Mouse (Mus musculus): ENCODE data around the gene Ptprt. TPM values are rescaled to one million over a fixed set of nuclear protein-coding genes. Genes with fewer than 3 reads are reported as not detected.

The Ptprt gene
- polyA plus RNA-seq, 1 experiment from 2014 or later, result 0.48 TPM

- WGBS (ENCODE audit: insufficient replicate concordance), result 58% methylated on average over 9 of the region's 9 CpGs
- Histone ChIP-seq H3K4me2 (no peak overlapping the region), H3K9me3 (replicated peaks) (no peaks in the 10 kb centered on the region), H3K27me3 (no peaks in the 10 kb centered on the region), H3K4me3 (replicated peaks) (no peak overlapping the region), H3K4me1 (replicated peaks) (no peaks in the 10 kb centered on the region), H3K9ac (no peak overlapping the region), H3K36me3 (replicated peaks) (no peaks in the 10 kb centered on the region), H3K27ac (replicated peaks) (no peak overlapping the region)
- ATAC-seq (ENCODE audit: insufficient read depth), result no peak
Measured at GRCm38 (mm10) chr2:161808086-161808801, 852.7 kb downstream of the Ptprt start.

GRCm38 (mm10) chr2:161806287-161807007 lies 854.5 kb downstream of the Ptprt start:
- Histone ChIP-seq H3K27ac (replicated peaks) (no peak overlapping the region), H3K4me2 (no peak overlapping the region), H3K36me3 (replicated peaks) (no peaks in the 10 kb centered on the region), H3K9ac (no peak overlapping the region), H3K9me3 (replicated peaks) (no peaks in the 10 kb centered on the region), H3K4me3 (replicated peaks) (no peak overlapping the region), H3K4me1 (replicated peaks) (no peaks in the 10 kb centered on the region), H3K27me3 (no peaks in the 10 kb centered on the region)
- 52% methylated on average over 8 of the region's 8 CpGs for WGBS (ENCODE audit: insufficient replicate concordance)
- no peak for ATAC-seq (ENCODE audit: insufficient read depth)

GRCm38 (mm10) chr2:161799946-161800345 lies 861.0 kb downstream of the Ptprt start:
- H3K4me2 ChIP-seq, result no peak overlapping the region
- no peak overlapping the region for H3K9ac ChIP-seq
- no peaks in the 10 kb centered on the region for H3K27me3 ChIP-seq
- no peak for ATAC-seq (ENCODE audit: insufficient read depth)
- H3K27ac ChIP-seq (replicated peaks), result no peak overlapping the region
- H3K36me3 ChIP-seq (replicated peaks), result no peaks in the 10 kb centered on the region
- WGBS (ENCODE audit: insufficient replicate concordance), result 67% methylated on average over 6 of the region's 6 CpGs
- no peaks in the 10 kb centered on the region for H3K4me1 ChIP-seq (replicated peaks)
- H3K4me3 ChIP-seq (replicated peaks), result no peak overlapping the region
- H3K9me3 ChIP-seq (replicated peaks), result no peaks in the 10 kb centered on the region

- 55% methylated on average over 2 of the region's 2 CpGs for WGBS (ENCODE audit: insufficient replicate concordance)
- no peaks in the 10 kb centered on the region for H3K4me1 ChIP-seq (replicated peaks)
- ATAC-seq (ENCODE audit: insufficient read depth), result no peak
Measured at GRCm38 (mm10) chr2:161767528-161767927, 893.4 kb downstream of the Ptprt start.

GRCm38 (mm10) chr2:161713024-161713423 lies 947.9 kb downstream of the Ptprt start:
- ATAC-seq (ENCODE audit: insufficient read depth), result no peak
- Histone ChIP-seq H3K9me3 (replicated peaks) (no peaks in the 10 kb centered on the region), H3K4me2 (no peak overlapping the region), H3K4me1 (replicated peaks) (no peaks in the 10 kb centered on the region), H3K4me3 (replicated peaks) (no peak overlapping the region), H3K27ac (replicated peaks) (no peak overlapping the region), H3K27me3 (no peaks in the 10 kb centered on the region), H3K36me3 (replicated peaks) (no peaks in the 10 kb centered on the region), H3K9ac (no peak overlapping the region)
- 16% methylated on average over 4 of the region's 4 CpGs for WGBS (ENCODE audit: insufficient replicate concordance)

More at GRCm38 (mm10) chr2:161767528-161767927, 893.4 kb downstream of the Ptprt start:
- Histone ChIP-seq H3K4me2 (no peak overlapping the region), H3K4me3 (replicated peaks) (no peak overlapping the region), H3K36me3 (replicated peaks) (no peaks in the 10 kb centered on the region), H3K9me3 (replicated peaks) (no peaks in the 10 kb centered on the region), H3K27me3 (no peaks in the 10 kb centered on the region), H3K27ac (replicated peaks) (no peak overlapping the region), H3K9ac (no peak overlapping the region)

- Histone ChIP-seq H3K4me2 (no peak overlapping the region), H3K4me3 (replicated peaks) (no peak overlapping the region), H3K9me3 (replicated peaks) (no peaks in the 10 kb centered on the region), H3K9ac (no peak overlapping the region), H3K27ac (replicated peaks) (no peak overlapping the region), H3K36me3 (replicated peaks) (no peaks in the 10 kb centered on the region), H3K27me3 (no peaks in the 10 kb centered on the region), H3K4me1 (replicated peaks) (no peaks in the 10 kb centered on the region)
- 70% methylated on average over 5 of the region's 5 CpGs for WGBS (ENCODE audit: insufficient replicate concordance)
- ATAC-seq (ENCODE audit: insufficient read depth), result no peak
Measured at GRCm38 (mm10) chr2:161709316-161709715, 951.6 kb downstream of the Ptprt start.

- Histone ChIP-seq H3K4me2 (no peak overlapping the region), H3K9me3 (replicated peaks) (no peaks in the 10 kb centered on the region), H3K9ac (no peak overlapping the region), H3K27ac (replicated peaks) (no peak overlapping the region), H3K36me3 (replicated peaks) (no peaks in the 10 kb centered on the region), H3K27me3 (no peaks in the 10 kb centered on the region), H3K4me3 (replicated peaks) (no peak overlapping the region), H3K4me1 (replicated peaks) (no peaks in the 10 kb centered on the region)
- no peak for ATAC-seq (ENCODE audit: insufficient read depth)
- WGBS (ENCODE audit: insufficient replicate concordance), result 67% methylated on average over 7 of the region's 7 CpGs
Measured at GRCm38 (mm10) chr2:161706386-161706915, 954.5 kb downstream of the Ptprt start.

- Histone ChIP-seq H3K4me2 (no peak overlapping the region), H3K9me3 (replicated peaks) (no peaks in the 10 kb centered on the region), H3K27ac (replicated peaks) (no peak overlapping the region), H3K4me1 (replicated peaks) (no peaks in the 10 kb centered on the region), H3K36me3 (replicated peaks) (no peaks in the 10 kb centered on the region), H3K27me3 (no peaks in the 10 kb centered on the region), H3K4me3 (replicated peaks) (no peak overlapping the region), H3K9ac (no peak overlapping the region)
- no peak for ATAC-seq (ENCODE audit: insufficient read depth)
- 45% methylated on average over 8 of the region's 8 CpGs for WGBS (ENCODE audit: insufficient replicate concordance)
Measured at GRCm38 (mm10) chr2:161704811-161705210, 956.1 kb downstream of the Ptprt start.

- no peak for ATAC-seq (ENCODE audit: insufficient read depth)
- H3K4me2 ChIP-seq, result no peak overlapping the region
- H3K36me3 ChIP-seq (replicated peaks), result no peaks in the 10 kb centered on the region
- H3K27ac ChIP-seq (replicated peaks), result no peak overlapping the region
- 45% methylated on average over 9 of the region's 9 CpGs for WGBS (ENCODE audit: insufficient replicate concordance)
- H3K27me3 ChIP-seq, result no peaks in the 10 kb centered on the region
- no peak overlapping the region for H3K4me3 ChIP-seq (replicated peaks)
- H3K9ac ChIP-seq, result no peak overlapping the region
- H3K4me1 ChIP-seq (replicated peaks), result no peaks in the 10 kb centered on the region
- H3K9me3 ChIP-seq (replicated peaks), result no peaks in the 10 kb centered on the region
Measured at GRCm38 (mm10) chr2:161704410-161704809, 956.5 kb downstream of the Ptprt start.

GRCm38 (mm10) chr2:161695819-161696218 lies 965.1 kb downstream of the Ptprt start:
- Histone ChIP-seq H3K4me3 (replicated peaks) (no peak overlapping the region), H3K27me3 (no peaks in the 10 kb centered on the region), H3K9me3 (replicated peaks) (no peaks in the 10 kb centered on the region), H3K27ac (replicated peaks) (no peak overlapping the region), H3K4me1 (replicated peaks) (no peaks in the 10 kb centered on the region), H3K9ac (no peak overlapping the region), H3K36me3 (replicated peaks) (no peaks in the 10 kb centered on the region), H3K4me2 (no peak overlapping the region)
- no peak for ATAC-seq (ENCODE audit: insufficient read depth)
- 28% methylated on average over 8 of the region's 8 CpGs for WGBS (ENCODE audit: insufficient replicate concordance)

- Histone ChIP-seq H3K27me3 (no peaks in the 10 kb centered on the region), H3K9ac (no peak overlapping the region), H3K9me3 (replicated peaks) (no peaks in the 10 kb centered on the region), H3K27ac (replicated peaks) (no peak overlapping the region), H3K4me2 (no peak overlapping the region), H3K4me1 (replicated peaks) (no peaks in the 10 kb centered on the region), H3K36me3 (replicated peaks) (no peaks in the 10 kb centered on the region), H3K4me3 (replicated peaks) (no peak overlapping the region)
- no peak for ATAC-seq (ENCODE audit: insufficient read depth)
- 72% methylated on average over 12 of the region's 12 CpGs for WGBS (ENCODE audit: insufficient replicate concordance)
Measured at GRCm38 (mm10) chr2:161668302-161668986, 992.5 kb downstream of the Ptprt start.

Data from liver, embryonic 15.5 days (tissue).